Mouse (Mus musculus) embryonic facial prominence, embryonic 12.5 days (tissue): ENCODE data around the gene 4632433K11Rik. TPM values are rescaled to one million over a fixed set of nuclear protein-coding genes. Genes with fewer than 3 reads are reported as not detected.
"Not testable (repeated sequence)": the region's sequence is repeated elsewhere in the genome, so short reads cannot be mapped to it uniquely, and the experiment has no call there.

ENCODE experiments used
- ATAC-seq: fragments of 200-750 bp; cut with Nextera tagmentation; 2 replicates; pipeline ENCODE4 v1.8.0; 2017; ENCODE audit not compliant: insufficient number of reproducible peaks, insufficient read depth, low FRiP score, low TSS enrichment
- H3K27ac ChIP-seq: fragments of 300-500 bp; sonication (generic); 2 replicates; pipeline ENCODE4 v1.5.1; 2016; ENCODE audit warnings: mild to moderate bottlenecking
- H3K27me3 ChIP-seq: fragments of 300-500 bp; sonication (generic); 2 replicates; pipeline ENCODE4 v1.6.1; 2016; ENCODE audit warnings: mild to moderate bottlenecking, moderate library complexity
- H3K36me3 ChIP-seq: fragments of 300-500 bp; sonication (generic); 2 replicates; pipeline ENCODE4 v1.6.1; 2016; ENCODE audit warnings: mild to moderate bottlenecking
- H3K4me1 ChIP-seq: fragments of 300-500 bp; sonication (generic); 2 replicates; pipeline ENCODE4 v1.6.1; 2016
- H3K4me2 ChIP-seq: fragments of 300-500 bp; sonication (generic); replicated peaks from 2 replicates; pipeline ENCODE4 v1.6.1; 2016; ENCODE audit warnings: mild to moderate bottlenecking, moderate library complexity
- H3K4me3 ChIP-seq: fragments of 300-500 bp; sonication (generic); 2 replicates; pipeline ENCODE4 v1.5.1; 2016; ENCODE audit warnings: mild to moderate bottlenecking
- H3K9ac ChIP-seq: fragments of 300-500 bp; sonication (generic); 2 replicates; pipeline ENCODE4 v1.6.1; 2016; ENCODE audit warnings: mild to moderate bottlenecking, moderate library complexity
- H3K9me3 ChIP-seq: fragments of 300-500 bp; sonication (generic); 2 replicates; pipeline ENCODE4 v1.6.1; 2016; ENCODE audit warnings: mild to moderate bottlenecking, moderate library complexity
- WGBS: fragments of 180-500 bp; shearing (Covaris S2); methylation state at CpG from one replicate; pipeline ENCODE4 v1.1.7; 2016; 5-methylcytosine and 5-hydroxymethylcytosine counted together
- polyA plus RNA-seq: library from polyadenylated mRNA; unstranded; fragments of >200 nt; fragmentation: Nextera tagmentation; extraction: Ambion mirVana; gene quantifications from 2 replicates; pipeline ENCODE4 v1.2.1, GENCODE M21; 2016

The 4632433K11Rik gene
- polyA plus RNA-seq, 1 experiment from 2014 or later, result not detected

DNA sequence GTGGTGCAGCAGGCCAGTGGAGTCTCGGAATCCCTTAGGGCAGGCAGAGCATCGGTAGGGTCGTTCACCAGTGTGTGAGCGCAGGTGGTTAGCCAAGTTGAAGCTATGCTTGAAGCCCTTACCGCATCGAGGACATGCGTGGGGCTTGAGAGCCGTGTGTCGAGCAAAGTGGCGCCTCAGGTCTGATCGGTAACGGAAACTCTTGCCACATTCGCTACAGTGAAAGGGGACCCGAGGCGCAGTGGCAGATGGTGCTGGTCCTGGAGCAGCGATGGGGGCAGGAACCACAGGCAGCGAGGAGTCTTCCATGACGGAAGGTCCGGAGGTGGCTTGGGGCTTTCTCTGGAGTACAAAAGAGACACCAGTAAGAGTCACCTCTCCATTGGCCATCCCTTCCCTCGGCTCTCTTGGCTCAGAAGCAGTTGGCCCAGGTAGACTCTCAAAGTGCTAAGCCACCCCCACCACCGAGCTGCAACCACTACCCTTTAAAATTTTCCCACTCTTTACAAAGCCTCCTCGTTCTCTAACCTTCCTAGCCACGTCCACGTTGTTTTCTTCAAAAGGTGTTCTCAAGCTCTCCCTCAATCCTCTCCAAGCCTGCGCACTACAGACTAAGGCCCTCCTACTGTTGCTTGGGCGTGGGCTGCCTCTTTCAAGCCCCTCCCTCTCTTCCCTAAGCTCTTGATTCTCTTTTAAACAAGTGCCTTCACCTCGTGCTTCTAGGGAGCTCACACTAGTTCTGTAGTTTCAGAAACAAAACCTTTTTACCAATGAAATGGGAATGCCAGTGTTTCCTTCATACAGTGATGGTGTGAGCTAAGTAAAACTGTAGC is 21.0 kb upstream of the 4632433K11Rik start:
- 92% methylated on average over 27 of the region's 27 CpGs for WGBS
- H3K4me2 ChIP-seq, result peak overlapping the region; percentile 59
- no peak for ATAC-seq
- H3K4me3 ChIP-seq, result 0 out of 2 replicates have a peak overlapping the region, but pooled peaks have one; percentile 66
- no peaks in the 10 kb centered on the region for H3K9me3 ChIP-seq
- peaks cover 52% of the 10 kb centered on the region for H3K36me3 ChIP-seq
- no peak overlapping the region for H3K27ac ChIP-seq
- no peaks in the 10 kb centered on the region for H3K27me3 ChIP-seq
- H3K4me1 ChIP-seq, result peaks cover 11% of the 10 kb centered on the region; the same call in 1 of the 2 replicates
- H3K9ac ChIP-seq, result no peak overlapping the region

DNA sequence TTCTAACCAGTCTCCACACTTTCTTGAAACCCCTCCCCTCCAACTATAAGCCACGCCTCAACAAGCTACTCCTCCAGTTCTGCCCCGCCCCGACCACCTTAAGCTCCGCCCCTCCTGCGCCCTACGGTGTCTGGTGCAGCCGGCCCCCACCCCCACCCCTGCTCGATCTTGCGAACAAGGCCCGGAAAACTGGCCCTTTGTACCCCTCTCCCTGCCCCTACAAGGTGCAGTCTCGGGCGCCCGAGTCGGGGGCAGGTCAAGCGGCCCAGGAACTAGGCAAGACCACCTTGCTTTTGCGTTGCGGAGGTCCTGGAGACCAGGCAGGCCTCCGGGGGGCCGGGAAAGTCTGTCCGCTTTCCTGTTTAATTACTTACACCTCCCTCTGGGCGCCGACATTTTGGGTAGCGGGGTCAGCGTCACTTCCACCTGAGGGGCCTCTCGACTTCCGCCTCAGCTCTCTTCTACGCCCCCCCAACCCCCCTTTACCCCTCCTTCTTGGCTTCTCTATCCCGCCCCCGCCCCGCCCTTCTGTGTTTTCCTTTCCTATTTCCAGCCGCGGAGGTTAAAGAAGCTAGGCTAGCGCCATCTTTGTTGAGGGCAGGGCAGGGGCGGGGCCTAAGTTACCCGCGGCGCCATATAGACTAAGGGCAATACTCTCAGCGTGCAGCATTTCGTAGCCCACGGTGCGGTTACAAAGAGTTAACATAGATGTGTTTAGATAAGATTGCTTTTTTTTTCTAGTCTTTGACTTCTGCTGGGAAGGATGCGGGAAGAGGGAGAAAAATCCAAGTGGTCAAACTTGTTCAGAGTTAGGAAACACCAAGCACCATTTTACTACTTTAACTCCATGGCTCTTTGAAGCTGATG is 19.4 kb upstream of the 4632433K11Rik start, which contains the start of the genes Zfp524 and Fiz1:
Gene Zfp524 (plus strand): TSS at position 165 of the 867 bp plus-strand sequence.
Gene Fiz1 (minus strand): TSS at position 447 of the 867 bp plus-strand sequence.
- under 1% methylated on average over 41 of the region's 42 CpGs for WGBS
- Histone ChIP-seq H3K4me2 (peak within 1 kb of the TSS; percentile 59), H3K9ac (peak within 1 kb of the TSS; percentile 82), H3K36me3 (peaks cover 36% of the 10 kb centered on the region), H3K9me3 (no peaks in the 10 kb centered on the region), H3K27ac (peak within 1 kb of the TSS; percentile 98), H3K4me1 (peaks cover 11% of the 10 kb centered on the region; the same call in 1 of the 2 replicates), H3K4me3 (peak within 1 kb of the TSS; percentile 66), H3K27me3 (no peaks in the 10 kb centered on the region)
- peak; percentile 79 for ATAC-seq

DNA sequence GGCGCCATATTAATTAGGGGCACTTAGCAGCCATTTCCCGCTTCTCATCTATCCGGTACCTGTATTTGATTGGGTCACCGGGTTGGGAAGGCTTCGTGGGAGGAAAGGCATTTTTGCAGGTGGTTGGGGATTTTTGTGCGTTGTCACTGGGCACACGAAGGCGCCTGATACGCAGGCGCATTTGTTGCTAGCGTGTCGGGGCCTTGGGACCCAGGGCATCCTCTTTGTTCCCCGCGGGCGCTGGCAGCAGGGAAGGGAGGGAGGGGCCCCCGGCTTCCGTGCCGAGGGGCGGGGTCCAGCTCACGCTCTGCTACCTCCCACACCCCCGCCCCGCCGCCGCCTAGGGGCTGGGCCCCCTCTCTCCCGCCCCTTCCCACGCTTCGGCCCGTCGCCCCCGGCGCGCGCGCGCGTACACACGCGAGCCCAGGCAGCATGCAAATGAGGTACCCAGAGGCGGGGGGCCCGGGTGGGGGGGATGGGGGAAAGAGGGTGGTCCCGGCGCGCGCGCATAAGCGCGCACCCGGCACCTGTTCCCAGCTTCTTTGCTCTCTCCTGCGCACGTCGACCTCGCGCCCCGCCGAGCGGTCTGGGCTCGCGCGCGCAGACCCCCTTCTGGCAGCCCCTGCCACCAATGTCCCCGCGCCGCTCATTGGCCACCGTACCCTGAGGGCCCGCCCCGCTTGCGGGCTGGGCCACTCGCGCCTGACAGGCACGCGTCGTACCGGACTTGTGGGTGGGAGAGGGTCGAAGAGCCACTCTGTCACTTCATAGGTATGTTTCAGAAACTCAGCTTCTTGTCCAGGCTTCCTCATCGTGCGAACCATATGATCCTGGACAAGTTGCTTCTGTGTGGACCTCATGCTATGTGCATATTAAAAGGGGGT is 18.6 kb upstream of the 4632433K11Rik start, which contains the start of gene Gm44973:
Gene Gm44973 (plus strand): TSS at position 379 of the 884 bp plus-strand sequence.
- Histone ChIP-seq H3K27me3 (no peaks in the 10 kb centered on the region), H3K4me3 (peak within 1 kb of the TSS; percentile 66), H3K4me2 (peak within 1 kb of the TSS; percentile 59), H3K9ac (peak within 1 kb of the TSS; percentile 82), H3K36me3 (peaks cover 27% of the 10 kb centered on the region), H3K9me3 (no peaks in the 10 kb centered on the region), H3K4me1 (peaks cover 11% of the 10 kb centered on the region; the same call in 1 of the 2 replicates), H3K27ac (peak within 1 kb of the TSS; percentile 98)
- WGBS, result under 1% methylated on average over 67 of the region's 76 CpGs
- ATAC-seq, result peak; percentile 72

DNA sequence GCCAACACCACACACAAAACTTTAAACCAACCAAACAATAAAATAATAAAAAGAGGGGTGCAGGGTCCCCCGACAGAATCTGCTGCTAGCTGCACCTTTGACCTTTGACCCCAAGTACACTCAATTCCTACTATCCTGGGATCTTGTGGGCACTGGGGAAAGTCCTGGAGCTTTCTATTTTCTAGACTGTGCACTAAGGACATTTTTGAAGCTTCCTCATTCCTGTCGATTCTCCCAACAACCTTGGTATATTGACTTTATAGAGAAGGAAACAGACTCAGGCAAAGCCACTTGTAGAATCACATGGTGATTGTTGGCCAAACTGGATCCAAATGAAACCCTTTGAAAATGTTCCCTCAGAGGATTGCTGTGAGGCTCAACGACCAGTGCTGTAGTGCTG is 17.9 kb upstream of the 4632433K11Rik start:
- H3K9ac ChIP-seq, result peak overlapping the region; percentile 62

DNA sequence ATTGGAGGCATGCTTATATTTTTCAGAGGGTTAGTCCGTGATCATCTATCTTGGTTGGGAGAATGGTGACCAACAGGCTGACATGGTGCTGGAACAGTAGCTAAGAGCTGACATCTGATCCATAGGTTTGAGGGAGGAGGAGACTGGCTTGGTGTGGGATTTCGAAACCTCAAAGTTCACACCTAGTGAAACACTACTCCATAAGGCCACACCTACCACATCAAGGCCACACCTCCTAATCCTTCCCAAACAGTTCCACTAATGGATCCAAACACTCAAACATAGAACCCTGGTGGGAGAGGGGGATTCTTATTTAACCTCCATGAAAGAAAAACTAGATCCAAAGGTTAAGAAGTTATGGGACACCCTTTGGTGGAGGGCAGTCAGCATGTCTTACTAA is 17.0 kb upstream of the 4632433K11Rik start:
- Histone ChIP-seq H3K4me3 (no peak overlapping the region), H3K9me3 (no peaks in the 10 kb centered on the region), H3K4me2 (no peak overlapping the region), H3K27me3 (no peaks in the 10 kb centered on the region), H3K9ac (no peak overlapping the region), H3K36me3 (peaks cover 14% of the 10 kb centered on the region), H3K27ac (no peak overlapping the region), H3K4me1 (peaks cover 16% of the 10 kb centered on the region)
- WGBS, result 95% methylated on average over 2 of the region's 2 CpGs
- no peak for ATAC-seq

More for the DNA sequence above, 17.9 kb upstream of the 4632433K11Rik start:
- Histone ChIP-seq H3K4me1 (peaks cover 11% of the 10 kb centered on the region), H3K36me3 (peaks cover 20% of the 10 kb centered on the region), H3K9me3 (no peaks in the 10 kb centered on the region), H3K4me2 (peak overlapping the region; percentile 59), H3K4me3 (peak overlapping the region; percentile 66), H3K27me3 (no peaks in the 10 kb centered on the region), H3K27ac (peak overlapping the region; percentile 98)
- ATAC-seq, result no peak
- 64% methylated on average over 3 of the region's 3 CpGs for WGBS

DNA sequence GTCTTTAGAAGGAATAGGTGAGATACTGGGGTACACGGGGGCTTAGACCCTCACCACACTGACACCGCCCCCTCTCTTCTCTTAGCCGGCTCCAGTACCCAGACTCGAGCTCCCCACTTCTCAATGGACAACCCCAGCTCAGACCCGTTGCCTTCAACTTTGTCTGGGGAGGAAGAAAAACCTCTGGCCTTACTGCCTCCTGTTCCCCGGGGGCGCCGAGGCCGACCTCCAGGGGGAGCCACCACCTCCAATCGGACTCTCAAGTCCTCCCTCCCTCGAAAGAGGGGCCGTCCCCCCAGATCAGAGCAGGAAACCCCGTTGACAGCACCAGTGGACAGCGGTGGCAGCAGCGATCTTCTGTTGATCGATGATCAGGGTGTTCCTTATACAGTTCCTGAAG is 16.6 kb upstream of the 4632433K11Rik start:
- Histone ChIP-seq H3K9me3 (no peaks in the 10 kb centered on the region), H3K27me3 (no peaks in the 10 kb centered on the region), H3K36me3 (peaks cover 15% of the 10 kb centered on the region), H3K4me1 (peaks cover 16% of the 10 kb centered on the region), H3K4me2 (no peak overlapping the region), H3K9ac (no peak overlapping the region), H3K27ac (no peak overlapping the region), H3K4me3 (no peak overlapping the region)
- ATAC-seq, result no peak
- WGBS, result 91% methylated on average over 16 of the region's 16 CpGs

DNA sequence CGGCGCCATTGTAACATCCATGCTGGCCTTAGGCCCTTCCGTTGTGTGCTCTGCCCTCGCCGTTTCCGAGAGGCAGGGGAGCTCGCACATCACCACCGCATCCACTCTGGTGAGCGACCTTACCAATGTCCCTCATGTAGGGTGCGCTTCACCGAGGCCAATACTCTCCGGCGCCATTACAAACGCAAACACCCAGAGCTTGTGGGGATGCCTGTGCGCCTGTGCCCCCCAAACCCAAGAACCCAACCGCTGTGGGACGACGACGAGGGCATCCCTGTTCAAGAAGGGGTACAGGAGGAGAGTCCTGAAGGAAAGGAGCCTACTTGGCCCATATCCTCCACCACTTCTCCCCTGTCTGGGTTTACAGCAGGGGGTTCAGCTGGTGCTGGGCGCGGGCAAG is 16.0 kb upstream of the 4632433K11Rik start:
- Histone ChIP-seq H3K4me1 (peaks cover 16% of the 10 kb centered on the region), H3K27me3 (no peaks in the 10 kb centered on the region), H3K4me2 (no peak overlapping the region), H3K4me3 (no peak overlapping the region), H3K36me3 (peaks cover 14% of the 10 kb centered on the region), H3K27ac (no peak overlapping the region), H3K9ac (no peak overlapping the region), H3K9me3 (no peaks in the 10 kb centered on the region)
- 95% methylated on average over 21 of the region's 21 CpGs for WGBS
- ATAC-seq, result no peak

DNA sequence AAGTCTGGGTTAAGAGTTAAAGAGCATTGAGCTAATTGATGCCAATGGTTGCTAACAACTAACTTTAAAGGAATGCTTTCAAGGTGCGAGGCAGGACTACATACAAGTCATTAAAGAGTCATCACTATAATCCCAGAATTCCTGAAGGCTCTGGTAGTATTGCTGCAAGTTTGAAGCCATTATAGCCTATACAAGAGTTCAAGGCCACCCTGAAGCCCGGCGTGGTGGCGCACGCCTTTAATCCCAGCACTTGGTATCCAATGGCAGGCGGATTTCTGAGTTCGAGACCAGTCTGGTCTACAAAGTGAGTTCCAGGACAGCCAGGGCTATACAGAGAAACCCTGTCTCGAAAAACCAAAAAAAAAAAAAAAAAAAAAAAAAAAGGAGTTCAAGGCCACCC is 14.3 kb upstream of the 4632433K11Rik start:
- H3K4me3 ChIP-seq, result peak overlapping the region; percentile 87
- H3K27ac ChIP-seq, result peak overlapping the region; percentile 98
- WGBS, result 27% methylated on average over 8 of the region's 8 CpGs
- H3K4me2 ChIP-seq, result peak overlapping the region; percentile 82
- not testable (repeated sequence) for H3K27me3 ChIP-seq, ATAC-seq, H3K9me3 ChIP-seq
- H3K9ac ChIP-seq, result peak overlapping the region; percentile 92; the same call in 1 of the 2 replicates
- peaks cover 25% of the 10 kb centered on the region for H3K36me3 ChIP-seq
- H3K4me1 ChIP-seq, result peaks cover 11% of the 10 kb centered on the region

DNA sequence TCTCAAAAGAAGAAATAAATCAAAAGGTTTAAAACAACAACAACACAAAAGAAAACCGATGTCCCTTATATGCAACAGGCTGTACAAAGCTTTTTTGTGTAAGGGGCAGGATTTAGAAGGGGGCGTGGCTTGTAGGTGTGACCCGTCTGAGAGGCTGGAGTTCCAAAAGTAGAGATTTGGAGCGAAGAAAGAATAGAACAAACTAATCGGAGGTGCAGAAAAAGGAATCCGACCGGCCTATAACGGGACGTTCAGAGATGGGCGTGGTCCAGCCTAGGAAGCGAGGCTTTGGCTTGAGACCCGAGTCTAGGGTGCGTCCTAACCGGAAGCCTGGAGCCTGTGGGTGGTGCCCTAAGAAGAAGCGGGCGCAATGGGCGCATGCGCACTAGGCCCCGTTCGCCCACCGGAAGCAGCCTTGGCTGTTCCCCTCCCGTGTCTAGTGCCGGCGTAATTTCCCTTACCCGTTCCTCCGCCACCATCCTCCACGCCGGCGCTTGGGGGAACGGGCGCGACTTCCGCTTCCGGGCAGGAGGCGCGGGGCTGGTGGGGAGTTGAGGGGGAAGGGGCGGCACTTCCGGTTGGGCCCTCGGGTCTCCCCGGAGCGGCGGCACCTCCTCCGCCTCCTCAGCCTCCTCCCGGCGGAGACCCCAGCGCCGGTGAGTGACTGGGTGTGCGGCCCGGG is 13.8 kb upstream of the 4632433K11Rik start, which contains the start of the genes Zfp865 and Ccdc106:
Gene Zfp865 (plus strand): TSS at position 377 of the 682 bp plus-strand sequence.
Gene Ccdc106 (plus strand): TSS at position 554 of the 682 bp plus-strand sequence.
- H3K36me3 ChIP-seq, result peaks cover 29% of the 10 kb centered on the region
- WGBS, result under 1% methylated on average over 48 of the region's 49 CpGs
- peak within 1 kb of the TSS; percentile 98 for H3K27ac ChIP-seq
- peak within 1 kb of the TSS; percentile 87 for H3K4me3 ChIP-seq
- H3K27me3 ChIP-seq, result no peaks in the 10 kb centered on the region
- H3K9me3 ChIP-seq, result no peaks in the 10 kb centered on the region
- H3K9ac ChIP-seq, result peak within 1 kb of the TSS; percentile 92
- ATAC-seq, result peak; percentile 83
- peaks cover 11% of the 10 kb centered on the region for H3K4me1 ChIP-seq
- peak within 1 kb of the TSS; percentile 82 for H3K4me2 ChIP-seq

DNA sequence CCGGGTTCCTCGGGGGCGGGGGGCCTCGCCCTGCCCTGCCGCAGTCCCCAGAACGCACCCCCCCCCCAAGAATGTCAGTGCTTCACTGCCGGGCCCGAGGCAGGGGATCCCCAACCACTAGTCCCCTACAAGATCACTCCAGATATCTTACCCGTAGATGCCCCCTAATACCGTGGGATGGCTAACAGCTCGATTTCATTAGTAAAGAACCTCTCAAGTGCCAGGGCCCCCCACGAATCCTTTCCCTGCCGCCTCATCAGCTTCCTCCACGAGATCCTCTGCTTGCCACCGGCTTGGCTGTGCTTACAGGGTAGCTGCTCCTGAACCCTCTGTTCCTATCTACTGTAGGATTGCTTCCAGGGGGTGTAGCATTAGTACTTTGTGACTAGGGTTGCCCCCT is 13.2 kb upstream of the 4632433K11Rik start:
- Histone ChIP-seq H3K4me2 (peak overlapping the region; percentile 82), H3K4me3 (peak overlapping the region; percentile 87), H3K27me3 (no peaks in the 10 kb centered on the region), H3K9me3 (no peaks in the 10 kb centered on the region), H3K9ac (peak overlapping the region; percentile 92), H3K27ac (peak overlapping the region; percentile 98), H3K36me3 (peaks cover 33% of the 10 kb centered on the region), H3K4me1 (peaks cover 11% of the 10 kb centered on the region)
- ATAC-seq, result peak; percentile 5
- WGBS, result 0% methylated on average over 11 of the region's 15 CpGs
